Mouse (Mus musculus): Measurements from ENCODE around the gene Tmem178.

Tmem178 gene

DNA sequence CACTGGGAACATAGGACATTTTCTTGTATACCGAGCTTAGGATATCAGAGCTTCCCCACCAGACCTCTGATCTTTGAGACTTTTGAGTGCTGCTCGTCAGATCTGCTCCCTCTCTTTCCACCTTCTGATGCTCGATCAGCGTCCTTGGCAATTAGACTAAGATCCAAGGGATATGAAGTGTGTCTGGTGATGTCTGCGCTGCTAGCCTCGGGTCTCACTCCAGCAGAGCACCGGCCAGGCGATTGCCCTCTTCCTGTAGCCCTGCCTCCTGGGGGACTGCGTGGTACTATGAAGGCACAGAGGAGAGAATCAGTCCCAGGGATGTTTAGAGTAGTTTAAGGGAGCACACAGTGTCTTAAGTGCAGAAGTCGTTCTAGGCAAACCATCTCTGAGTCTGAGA, 38.5 kb downstream of the Tmem178 start:
- DNase-seq (ENCODE audit: low spot score in 2 of 2) = no peak

DNA sequence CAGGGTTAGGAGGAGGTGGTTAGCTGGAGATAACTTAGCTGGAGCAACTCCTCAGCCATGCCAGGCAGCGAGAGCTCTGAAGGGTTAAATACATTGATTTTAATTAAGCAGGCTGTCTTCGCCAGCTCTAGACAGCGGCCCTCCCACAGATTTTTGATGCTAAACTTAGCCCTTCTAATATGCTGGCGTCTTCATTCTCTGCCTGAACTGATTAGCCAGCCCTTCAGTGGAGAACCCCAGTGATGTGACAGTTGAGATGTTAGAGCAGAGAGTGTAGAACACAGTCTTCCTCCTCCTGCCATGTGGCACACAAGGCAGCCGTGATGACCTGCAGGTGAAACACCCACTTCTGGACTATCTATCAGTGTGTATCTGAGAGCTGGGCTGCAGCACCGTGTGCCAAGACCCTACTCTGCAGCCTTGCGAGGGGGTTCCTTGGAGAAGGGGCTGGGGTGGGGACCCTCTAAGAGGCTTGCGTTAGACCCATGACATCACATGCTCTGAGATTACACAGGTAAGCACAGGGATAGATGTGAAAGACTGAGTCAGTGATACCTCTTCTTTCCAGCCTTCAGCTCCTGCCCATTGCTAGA, 47.2 kb downstream of the Tmem178 start:
- no peak for DNase-seq (ENCODE audit: low spot score in 2 of 2)

DNA sequence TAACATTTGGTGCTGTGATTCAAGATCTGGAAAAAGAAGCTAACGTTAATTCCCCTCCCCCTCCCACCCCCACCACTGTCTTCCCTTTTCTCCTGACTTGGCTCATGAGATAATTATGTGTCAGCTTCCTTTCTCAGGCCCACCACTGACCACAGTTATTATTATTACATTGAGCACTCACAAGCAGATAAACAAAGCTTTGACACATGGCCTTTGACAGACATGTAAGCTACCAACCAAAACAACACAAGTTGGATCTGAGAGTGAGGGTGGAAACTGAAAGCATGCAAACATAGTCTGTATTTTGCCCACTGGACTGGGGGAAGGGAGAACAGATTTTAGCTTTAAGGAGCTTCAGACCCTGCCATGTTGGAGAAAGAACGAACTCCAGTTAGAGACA, 52.8 kb downstream of the Tmem178 start:
- no peak for DNase-seq (ENCODE audit: low spot score in 2 of 2)

DNA sequence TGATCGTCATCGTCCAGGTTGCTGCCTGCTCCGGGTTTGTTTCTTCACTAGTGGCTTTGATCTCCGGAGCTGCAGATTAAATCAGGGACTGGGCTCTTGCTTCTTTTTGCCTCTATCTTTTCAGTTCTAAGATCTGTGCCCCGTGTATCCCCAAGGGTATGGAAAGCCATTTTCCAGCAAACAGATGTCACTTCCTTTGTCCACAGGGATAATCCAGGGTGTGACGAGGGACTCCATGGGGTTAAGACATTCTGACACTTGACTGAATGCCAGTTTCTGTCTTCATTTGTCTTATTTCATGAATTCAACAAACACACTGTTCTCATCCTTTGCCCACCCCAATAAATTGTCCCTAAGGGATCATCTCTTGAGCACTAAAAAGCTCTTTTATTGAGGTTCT, 54.5 kb downstream of the Tmem178 start:
- DNase-seq (ENCODE audit: low spot score in 2 of 2) = no peak

DNA sequence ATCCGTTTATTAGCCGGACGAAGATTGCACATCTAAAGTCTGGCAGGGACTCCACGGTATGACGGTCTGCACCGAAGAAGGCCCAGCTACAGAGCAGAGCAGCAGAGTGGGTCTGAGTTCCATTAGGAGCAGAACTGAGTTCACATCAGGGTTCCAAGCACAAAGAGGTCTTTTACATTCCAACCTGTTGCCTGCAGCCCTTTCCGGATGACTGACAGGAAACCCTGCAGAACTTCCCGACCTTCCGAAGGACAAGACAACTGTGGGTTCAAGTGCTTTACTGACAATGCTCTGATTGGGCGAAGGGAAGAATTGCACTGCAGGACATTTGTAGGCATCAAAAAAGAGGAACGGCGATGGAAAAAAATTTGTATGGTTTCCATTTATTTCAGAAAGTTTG, 56.6 kb downstream of the Tmem178 start:
- no peak for DNase-seq (ENCODE audit: low spot score in 2 of 2)

DNA sequence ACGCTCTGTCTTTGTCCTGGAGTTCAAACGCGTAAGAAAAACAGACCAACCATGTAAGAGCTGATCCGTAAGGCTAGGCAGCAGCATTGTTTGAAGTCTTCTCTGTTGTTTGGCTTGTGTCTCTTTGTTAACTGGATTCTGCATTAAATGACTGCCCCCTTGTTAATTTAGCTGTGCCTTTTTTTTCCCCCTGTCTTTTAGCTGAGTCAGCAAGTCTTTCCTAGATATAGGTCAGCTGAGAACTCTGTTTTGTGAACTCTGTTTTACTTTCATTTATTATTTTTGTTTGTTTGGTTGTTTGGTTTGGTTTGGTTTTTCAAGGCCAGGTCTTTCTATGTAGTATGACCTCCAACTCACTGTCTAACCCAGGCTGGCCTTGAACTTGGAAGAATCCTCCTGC, 57.2 kb downstream of the Tmem178 start:
- no peak for DNase-seq (ENCODE audit: low spot score in 2 of 2)

DNA sequence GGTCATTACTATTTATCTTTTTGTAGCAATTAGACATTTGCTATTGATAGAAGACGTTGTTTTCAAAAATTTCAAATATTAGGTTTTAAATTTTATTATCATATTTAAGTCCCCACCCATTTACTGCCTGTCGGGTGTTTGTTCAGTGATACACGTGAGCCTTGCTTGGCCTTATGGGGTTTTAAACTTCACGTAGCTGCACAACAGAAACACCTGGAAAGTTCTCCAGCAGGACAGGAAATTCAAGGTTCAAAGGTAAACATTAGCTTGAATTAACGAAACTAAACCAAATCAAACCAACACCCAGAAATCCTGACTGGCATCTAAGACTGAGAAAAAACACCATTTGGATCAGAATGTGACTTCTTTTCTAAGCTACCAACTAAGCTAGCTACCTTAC, 57.7 kb downstream of the Tmem178 start:
- no peak for DNase-seq (ENCODE audit: low spot score in 2 of 2)

DNA sequence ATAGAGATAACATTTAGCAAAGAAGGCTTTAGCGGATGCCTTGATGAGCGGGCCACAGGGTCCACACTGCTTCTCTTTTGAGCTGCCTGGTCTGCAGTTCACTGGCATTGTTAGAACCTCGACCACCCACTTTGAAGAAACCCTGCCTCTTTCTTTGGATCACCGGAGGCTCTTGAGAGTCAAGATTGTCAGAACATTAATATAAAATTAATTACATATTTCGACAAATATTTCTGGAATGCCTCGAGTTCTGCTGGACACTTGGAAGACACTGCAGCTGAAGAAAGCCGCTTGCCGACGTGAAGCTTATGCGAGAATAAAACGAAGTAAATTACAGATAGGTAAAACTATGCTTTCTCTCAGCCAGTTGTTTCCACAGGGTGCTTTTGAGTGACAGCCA, 60.0 kb downstream of the Tmem178 start:
- no peak for DNase-seq (ENCODE audit: low spot score in 2 of 2)

DNA sequence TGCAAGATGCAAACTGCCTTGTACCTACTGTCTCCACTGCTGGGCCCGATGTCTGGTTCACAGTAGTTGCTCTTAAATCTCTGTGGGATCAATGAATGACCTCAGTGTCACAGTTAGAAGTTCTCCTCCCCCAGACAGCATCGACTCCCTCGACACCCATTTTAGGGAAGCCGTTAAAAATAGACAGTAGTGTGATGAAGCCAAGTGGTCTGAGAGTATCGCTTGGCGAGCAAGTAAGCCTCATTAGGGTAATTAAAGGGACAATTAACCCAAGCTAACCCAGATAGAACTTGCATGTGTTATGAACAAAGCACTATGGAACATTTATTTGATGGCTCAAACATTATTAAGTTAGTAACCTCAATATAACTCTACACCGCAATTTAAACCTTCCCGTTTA, 60.9 kb downstream of the Tmem178 start:
- no peak for DNase-seq (ENCODE audit: low spot score in 2 of 2)

DNA sequence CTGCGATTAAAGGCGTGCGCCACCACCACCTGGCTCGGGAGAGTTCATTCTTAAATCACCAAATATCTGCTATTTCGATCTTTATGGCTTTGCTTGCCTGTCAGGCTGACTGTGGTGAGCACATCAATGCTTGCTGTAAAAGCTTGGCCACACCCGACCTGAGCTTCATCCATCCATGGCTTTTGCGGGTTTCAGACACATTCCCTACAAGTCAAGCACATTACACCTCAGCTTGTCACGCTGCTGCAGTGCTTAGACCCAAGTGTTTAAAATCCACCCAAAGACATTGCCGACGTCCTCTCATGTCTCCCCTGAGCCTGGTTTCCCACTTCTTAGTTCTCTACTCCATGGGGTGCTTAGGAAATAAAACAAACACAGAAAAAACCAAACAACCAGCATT, 64.7 kb downstream of the Tmem178 start:
- DNase-seq (ENCODE audit: low spot score in 2 of 2) = no peak

DNA sequence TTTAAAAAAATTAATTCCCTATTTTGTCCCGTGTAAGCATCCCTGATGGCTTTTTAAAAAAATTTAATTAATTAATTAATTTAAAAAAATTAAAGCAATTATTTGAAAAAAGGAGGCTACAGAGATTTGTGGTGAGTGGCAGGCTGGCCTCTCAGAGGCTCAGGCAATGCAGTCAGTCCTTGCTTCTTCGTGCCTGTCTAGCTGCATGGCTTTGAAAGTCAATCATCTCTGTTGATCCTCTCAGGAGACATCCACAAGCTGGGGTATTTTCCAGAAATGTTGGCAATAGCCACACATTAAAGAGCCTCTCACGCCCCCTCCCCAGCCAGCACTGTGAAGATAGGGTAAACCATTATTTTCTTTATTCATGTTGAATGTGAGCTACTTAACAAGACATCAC, 65.8 kb downstream of the Tmem178 start:
- DNase-seq (ENCODE audit: low spot score in 2 of 2) = no peak

DNA sequence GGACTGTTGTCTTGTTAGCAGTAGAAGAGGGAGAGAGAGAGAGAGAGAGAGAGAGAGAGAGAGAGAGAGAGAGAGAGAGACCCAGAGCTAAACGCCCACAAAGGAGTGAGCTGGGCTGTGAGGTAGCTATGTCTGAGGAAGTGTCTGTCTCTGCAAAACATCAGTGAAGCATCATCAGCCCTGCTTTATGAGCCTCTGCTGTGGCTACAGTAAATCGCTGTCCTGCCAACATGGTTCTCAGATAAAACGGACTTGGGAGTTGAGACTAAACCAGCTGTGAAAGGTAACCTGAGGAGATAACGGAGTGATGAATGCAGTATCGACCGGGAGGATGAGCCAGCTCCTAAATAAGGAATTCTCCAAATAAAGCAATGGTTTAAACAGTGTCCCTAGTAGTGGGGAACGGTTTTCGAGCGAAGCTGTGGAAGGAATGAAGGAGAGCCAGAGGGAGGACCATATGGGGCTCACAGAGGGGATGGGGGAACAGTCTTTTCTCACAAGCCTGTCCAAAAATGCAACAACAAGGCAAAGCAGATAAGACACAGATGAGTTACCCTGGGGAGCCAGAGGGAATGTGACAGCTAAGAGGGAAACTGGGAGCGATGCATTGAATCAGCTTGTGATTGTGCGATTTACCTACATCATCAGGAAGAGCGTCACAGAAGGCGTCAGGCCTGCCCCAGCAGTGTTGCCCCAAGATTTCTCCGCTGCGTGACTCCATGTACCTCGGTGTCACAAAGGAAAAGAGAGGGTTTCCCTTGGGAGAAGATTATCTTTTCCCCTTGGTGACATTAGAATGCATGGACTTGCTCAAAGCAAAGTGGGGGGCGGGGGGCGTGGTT, 66.6 kb downstream of the Tmem178 start:
- no peak for DNase-seq (ENCODE audit: low spot score in 2 of 2)

DNA sequence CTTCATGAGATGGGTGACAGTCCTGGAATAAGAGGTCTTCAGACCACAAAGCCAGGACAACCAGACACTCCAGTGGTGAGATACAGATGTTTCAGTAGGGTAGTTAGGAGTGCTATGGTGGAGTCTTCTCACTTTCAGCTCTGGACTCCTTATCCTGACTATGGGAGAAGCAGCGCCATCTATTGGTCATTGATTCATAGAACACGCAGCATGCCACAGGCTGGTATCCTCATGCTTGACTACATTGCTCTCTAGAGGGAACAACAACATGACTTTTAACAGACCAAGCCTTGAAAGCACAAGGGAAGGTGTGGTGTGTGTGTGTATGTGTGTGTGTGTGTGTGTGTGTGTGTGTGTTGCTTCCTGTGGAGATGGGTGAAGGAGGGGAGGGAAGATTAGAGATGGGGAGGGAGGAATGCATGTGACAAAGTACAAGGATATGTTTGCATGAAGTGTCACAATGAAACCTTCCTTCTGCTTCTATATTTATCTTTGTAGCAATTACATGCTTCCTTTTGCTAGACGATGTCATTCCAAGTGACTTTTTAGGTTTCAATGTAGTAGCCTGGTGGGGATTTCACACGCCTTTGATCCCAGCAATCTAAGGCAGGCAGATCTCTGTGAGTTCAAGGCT, 71.5 kb downstream of the Tmem178 start:
- peak in 1 of 2 experiments; percentile 49 for DNase-seq (ENCODE audit: low spot score in 2 of 2)

DNA sequence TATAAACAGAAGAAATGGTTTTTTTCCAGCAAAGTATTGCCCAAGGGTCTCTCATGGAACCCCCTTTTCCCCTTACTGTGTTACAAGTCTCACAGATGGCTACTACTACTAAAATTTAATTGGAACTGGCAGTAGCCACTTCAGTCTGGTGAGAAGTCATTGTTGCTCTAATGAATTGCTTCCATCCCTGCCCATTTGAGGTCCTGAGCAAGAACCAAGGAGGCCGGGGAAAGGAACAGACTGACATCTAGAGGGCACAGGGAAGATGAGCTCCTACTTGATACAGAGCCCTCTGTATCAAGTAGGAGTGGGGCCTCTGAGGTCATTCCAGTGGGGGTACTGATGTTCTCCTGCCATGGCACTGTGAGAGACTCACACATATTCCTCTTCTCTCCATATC, 72.7 kb downstream of the Tmem178 start:
- DNase-seq (ENCODE audit: low spot score in 2 of 2) = peak in 1 of 2 experiments; percentile 14

DNA sequence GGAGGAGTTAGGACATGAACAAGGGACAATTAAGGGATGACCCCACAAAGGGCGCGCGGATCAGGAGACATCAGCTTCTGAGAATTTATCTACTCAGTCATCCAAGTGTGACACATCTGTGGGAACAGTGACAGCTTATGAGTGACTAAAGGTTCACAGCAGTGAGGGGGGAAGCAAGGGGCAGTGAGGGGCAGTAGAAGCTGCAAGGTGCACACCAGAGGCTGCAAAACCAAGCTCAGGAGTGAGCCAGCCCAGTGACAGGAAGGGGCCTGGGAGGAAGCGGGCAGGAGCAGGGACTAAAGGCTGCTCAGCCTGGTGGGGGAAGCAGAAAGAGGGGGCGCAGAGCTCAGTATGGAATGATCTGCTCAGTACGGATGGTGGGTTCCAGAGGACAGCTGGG, 82.9 kb downstream of the Tmem178 start:
- DNase-seq (ENCODE audit: low spot score in 2 of 2) = no peak

DNA sequence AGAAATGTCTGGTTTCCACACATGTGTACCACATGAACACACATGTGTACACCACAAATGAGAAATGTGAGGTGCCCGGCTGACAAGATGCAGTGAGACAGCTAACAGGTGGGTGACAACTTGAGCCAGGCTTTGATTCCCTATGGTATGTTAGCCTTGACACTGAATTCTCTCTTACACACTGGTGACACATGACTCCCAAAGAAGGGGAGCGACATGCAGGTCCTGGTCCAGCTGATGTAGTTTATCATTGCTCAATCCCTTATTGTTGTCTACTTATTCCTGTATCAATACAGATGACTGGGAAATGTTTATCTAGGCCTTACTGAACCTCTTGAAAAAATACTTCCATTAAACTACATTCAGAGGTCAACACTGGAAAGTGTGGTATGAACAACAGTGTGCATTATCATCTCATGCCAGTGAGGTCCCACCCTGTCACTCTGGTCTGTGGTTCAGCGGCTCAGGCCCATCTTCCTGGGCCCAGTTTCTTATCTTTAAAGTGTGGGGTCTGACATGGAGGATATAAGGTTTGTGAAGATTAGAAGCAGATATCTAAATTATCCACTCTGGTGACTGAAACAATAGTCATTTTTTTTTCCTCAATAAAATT, 87.5 kb downstream of the Tmem178 start:
- no peak for DNase-seq (ENCODE audit: low spot score in 2 of 2)

DNA sequence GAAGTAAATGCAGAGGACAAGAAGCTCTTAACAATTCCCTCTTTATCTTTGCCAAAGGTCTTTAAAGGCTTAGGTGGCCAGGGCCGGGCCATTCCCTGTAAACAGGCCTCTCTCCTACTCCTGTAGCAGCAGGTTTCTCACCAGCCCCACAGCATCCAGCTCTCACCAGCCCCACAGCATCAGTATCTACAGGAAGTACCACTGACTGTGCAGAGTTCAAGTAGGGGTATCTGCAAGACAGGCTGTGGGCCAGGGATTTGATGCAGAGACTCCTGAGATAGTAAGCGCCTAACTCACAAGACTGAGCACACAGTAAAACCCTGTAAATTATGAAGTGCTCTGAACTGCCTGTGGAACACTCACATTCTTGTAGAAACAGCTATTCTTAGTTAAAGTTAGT, 88.5 kb downstream of the Tmem178 start:
- no peak for DNase-seq (ENCODE audit: low spot score in 2 of 2)

DNA sequence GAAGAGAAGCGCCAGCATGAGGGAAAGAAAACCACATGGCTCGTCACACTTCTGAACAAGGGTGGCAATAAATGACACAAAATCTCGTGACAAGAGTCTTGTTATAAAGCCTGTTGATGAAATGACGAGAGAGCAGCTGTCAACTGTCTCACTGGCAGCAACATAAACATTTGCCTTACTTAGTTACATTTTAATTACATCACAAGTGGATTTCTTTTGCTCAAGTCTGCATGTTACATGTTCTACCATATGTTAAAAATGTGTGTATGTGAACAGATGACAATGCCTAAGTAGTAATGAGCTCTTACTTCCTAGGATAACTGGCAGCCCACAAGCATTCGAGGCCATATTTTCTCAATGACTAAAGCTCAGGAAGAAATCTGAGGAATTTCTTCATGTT, 90.9 kb downstream of the Tmem178 start:
- DNase-seq (ENCODE audit: low spot score in 2 of 2) = no peak

DNA sequence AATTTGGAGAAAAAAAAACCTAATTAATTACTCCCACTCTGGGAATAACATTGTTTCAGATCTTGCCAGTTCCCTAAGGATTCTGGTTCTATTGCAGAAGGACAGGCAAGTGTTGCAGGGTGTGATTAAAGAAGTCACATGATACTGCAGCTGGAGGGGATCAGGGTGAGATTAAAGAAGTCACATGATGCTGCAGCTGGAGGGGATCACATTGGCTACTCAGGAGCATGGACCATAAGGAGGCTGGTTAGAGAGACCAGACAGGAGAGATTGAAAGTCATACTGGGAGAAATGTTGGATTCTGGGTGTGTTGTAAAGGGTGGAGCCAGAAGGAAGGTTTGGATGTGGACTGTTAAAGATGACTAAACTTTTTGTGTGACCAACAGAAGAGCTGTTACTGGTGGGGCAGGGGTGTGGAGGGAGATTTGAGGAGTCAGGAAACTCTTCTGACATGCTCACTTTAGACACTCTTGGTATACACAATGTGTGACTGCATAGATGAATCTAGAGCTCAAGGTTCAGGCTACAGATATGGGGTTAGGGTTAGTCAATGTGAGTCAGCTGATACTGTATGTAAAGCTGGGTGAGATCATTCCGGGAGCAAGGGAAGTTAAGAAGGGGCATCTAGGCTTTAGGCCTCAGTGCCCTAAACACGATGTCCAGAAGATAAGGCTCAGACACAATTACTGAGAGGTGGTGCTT, 94.4 kb downstream of the Tmem178 start:
- DNase-seq (ENCODE audit: low spot score in 2 of 2) = no peak

DNA sequence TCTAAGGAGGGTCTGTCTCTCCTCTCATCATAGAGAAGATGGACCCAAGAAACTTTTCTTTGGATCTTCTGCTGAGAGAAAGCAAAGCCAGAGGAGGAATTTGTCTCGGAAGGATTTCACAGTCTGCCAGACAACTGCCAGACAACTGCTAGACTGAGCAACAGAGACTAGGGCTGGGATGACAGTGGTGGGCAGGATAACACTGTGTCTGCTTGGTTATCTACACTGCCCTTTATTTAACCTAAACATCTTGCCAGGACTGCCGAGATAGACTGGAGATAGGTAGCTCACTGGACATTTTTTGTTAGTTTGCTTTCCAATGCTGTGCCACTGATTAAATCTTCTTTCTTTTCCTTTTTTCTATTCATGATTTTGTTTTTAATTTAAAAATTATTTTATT, 97.2 kb downstream of the Tmem178 start:
- no peak for DNase-seq (ENCODE audit: low spot score in 2 of 2)

DNA sequence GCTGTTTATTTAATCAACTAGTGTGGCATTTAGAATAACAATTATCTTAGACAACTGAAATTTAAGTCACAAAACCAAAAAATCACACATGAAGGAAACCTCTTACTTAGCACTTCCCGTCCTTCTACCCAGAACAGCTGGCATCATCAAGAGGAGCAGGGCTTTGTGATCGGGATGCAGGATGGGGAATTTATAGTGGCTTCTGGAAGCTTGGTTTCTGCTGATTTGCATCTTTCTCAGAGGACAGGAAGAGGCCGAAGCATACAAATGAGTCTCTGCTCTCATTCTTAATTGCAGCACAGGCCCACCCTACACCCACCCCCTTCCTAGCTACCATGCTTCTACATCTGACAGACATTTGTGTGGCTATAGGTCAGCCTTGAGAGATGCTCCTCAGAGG, 99.9 kb downstream of the Tmem178 start:
- DNase-seq (ENCODE audit: low spot score in 2 of 2) = no peak

DNA sequence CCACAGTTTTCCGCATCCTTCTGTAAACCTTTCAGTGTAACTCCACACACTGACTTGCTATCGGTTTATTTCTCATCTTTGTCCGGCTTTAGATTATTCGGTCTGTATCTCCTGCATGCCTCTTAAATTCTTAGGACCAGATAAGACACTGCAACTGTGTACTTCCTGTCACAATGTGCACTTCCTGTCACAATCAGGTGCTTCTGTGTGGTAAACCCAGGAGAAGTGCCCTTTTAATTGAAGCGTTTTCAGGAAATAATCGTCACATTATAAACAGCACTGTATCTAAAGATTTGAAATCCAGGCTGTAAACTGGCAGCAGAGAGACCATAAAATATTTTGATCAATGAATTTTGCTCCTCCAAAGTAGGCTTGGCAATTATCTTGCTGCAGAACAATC, 100.7 kb downstream of the Tmem178 start:
- no peak for DNase-seq (ENCODE audit: low spot score in 2 of 2)

All from cerebellum, postnatal 4 days (tissue).